Mouse (Mus musculus) right cerebral cortex, adult 2 months (tissue): ENCODE data around the gene Calhm3.

Source experiments
- DNase-seq, 2 experiments: peaks; one replicate each; pipeline ENCODE4 v3.0.0; 2021 to 2022; ENCODE audit warnings: low spot score in 2 of 2

Gene Calhm3

GRCm38 (mm10) chr19:47157664-47158063 lies at the start of gene Calhm3:
TSS of gene Calhm3 (minus strand) at chr19:47157764.
- no peak for DNase-seq

DNA sequence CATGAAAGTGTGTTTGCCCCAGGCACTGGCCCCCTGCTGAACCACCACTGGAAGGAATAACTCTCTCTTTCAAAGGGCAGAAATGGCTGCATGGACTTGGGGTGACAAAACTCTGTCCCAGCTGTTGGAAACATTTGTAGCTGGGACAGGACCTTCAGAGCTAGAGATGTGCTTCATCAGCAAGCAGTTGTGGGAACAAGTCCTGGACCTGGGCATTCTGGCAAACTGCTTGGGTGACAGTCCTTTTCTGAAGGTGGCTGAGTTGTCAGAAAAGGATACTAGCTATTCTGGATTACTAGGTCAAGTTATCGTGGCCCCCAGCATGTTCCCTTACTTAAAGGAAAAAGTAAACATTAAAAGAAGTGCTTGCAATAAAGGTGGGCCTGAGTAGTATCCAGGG lies 48.6 kb upstream of the Calhm3 start:
- DNase-seq: no peak

DNA sequence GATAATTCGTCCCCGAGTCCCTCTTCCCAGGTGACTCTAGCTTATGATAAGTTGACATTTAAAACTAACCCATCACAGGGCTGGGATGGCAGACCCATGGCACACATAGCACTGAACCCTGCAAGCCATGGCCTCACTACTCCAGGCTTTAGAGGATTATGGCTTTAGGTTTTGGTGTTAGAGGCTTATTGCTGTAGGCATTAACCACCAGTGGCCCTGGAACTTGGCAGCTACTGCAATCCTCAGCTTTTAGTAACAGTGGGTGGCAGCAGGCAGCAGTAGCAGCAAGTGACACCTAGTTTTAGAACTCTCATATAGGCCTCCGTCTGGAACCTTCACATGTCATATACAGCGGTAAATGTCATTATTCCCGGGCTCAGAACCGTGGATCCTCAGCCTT lies 47.1 kb upstream of the Calhm3 start:
- DNase-seq: peak; percentile 56 to 68

- DNase-seq: no peak
Measured at GRCm38 (mm10) chr19:47203042-47203441, 45.5 kb upstream of the Calhm3 start.

DNA sequence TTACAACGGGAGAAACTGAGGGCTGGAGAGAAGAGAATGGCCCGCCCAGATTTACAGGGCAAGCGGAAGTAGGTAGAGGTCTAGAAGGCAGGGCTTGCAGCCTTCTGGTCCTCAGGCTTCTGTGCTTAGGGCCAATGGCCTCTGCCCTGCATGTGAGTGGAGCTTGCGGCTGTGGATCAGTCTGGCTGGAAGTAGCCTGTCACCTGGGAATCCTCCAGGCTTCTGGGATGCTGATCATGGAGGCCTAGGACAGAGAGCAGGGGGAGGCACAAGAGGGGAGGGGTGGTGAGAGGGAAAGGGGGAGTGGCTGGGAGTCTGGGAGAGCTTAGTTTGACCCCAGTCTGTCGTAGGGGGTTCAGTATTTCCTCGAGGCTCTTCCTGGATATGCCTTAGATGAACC lies 44.9 kb upstream of the Calhm3 start:
- no peak for DNase-seq

- DNase-seq: no peak
Measured at GRCm38 (mm10) chr19:47201972-47202371, 44.4 kb upstream of the Calhm3 start.

DNA sequence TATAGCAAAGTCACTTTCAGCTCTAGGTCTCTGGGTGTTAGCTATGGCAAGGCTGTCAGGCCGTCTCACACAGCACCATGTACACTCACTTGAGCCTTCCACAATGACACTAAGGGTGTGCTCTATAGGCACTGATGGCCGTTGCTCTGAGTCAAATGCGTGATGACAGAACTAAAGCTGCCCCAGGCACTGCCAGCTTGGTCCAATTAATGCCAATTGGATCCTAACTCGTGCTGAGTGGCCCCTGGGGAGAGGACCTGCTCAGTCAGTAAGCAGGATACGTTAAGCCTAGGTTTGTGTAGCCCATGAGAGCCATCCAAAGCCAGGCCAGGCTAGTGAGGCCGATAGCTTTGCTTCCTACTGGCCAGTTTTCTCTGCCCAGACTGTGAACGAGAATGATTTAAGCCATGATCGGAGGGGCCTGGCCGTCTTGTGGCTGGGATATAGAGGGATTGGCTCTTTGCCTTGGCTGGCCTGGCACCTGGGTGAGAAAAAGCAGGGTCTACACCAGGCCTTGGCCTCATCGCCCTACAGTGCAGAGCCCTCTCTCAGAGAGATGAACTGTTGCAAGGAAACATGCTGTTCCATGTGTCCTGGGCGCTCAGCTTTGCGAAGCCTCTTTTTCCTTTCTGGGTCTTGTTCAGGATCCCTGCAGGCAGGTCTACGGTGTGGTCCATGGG lies 41.2 kb upstream of the Calhm3 start:
- no peak for DNase-seq

DNA sequence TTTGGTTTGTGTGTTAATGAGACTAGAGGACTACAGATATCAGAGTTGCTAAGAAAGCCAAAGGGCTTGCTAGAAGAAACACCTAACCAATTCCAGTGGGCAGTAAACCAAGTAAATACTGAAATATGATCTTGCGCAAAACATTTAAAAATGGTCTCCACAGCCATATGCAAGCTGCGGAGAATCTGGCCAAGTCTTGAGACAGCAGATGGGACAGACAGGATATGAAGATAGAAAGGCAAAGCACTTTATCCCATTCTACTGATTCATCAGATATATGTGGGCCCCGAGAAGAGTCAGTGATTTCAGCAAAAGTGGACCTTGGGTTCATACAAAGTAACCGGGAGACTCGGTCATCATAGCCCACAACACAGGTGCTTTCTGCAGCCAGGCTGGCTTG lies 34.6 kb upstream of the Calhm3 start:
- DNase-seq: no peak

GRCm38 (mm10) chr19:47188515-47189128 lies 31.1 kb upstream of the Calhm3 start:
- no peak for DNase-seq

DNA sequence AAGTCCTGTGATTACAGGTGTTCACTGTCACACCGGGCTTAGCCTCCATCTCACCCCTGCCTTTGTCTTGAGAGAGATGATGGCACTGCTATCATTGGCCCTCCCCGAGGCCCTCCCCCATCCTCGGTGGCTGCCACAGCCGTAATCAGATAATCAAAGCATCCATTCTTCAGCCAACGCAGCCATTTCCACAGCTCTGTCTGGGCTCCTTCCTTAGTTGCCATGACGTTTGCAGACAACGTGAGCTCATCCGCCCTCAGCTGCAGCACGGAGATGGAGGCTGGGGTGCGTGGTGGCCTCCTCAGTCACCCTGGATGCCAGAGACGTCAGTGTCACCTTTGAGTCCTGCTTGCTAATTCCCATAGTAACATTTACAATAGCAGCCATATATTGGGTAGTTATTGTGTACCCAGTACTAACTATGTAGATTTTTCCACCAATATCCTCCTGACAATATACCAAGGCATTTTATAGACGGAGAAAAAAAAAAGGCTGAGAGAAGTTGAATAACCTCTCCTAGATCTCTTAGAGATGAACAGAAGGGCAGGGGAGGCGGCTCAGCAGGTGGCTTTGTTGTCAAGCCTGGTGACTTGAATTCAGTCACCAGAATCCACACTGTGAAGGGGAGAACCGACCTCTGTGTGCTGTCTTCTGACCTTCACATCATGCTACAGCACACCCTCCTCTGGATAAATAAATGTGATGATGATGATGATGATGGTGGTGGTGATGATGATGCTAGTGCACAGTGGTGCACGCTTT lies 29.1 kb upstream of the Calhm3 start:
- DNase-seq: peak; percentile 48 to 58

GRCm38 (mm10) chr19:47184736-47185135 lies 27.2 kb upstream of the Calhm3 start:
- DNase-seq: no peak

GRCm38 (mm10) chr19:47184221-47184620 lies 26.7 kb upstream of the Calhm3 start:
- no peak for DNase-seq

DNA sequence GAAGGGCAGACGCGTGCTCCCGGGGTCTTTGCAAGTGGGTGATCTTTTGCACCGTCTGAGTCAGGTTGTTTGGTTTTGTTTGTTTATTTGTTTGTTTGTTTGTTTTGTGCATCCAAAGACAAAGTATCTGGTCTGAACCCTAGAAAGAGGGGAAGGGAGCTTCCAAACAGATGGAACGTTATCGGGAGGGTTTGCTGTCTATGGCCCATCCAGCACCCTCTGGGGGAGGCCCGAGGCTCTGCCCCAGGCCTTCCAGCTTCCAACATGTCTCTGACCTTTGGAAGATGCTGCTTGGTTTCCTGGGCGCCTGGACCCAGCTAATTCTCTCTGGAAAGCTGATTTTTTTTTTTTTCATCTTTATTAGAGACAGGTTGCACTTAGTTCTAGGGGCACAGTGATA lies 22.4 kb upstream of the Calhm3 start:
- no peak for DNase-seq

DNA sequence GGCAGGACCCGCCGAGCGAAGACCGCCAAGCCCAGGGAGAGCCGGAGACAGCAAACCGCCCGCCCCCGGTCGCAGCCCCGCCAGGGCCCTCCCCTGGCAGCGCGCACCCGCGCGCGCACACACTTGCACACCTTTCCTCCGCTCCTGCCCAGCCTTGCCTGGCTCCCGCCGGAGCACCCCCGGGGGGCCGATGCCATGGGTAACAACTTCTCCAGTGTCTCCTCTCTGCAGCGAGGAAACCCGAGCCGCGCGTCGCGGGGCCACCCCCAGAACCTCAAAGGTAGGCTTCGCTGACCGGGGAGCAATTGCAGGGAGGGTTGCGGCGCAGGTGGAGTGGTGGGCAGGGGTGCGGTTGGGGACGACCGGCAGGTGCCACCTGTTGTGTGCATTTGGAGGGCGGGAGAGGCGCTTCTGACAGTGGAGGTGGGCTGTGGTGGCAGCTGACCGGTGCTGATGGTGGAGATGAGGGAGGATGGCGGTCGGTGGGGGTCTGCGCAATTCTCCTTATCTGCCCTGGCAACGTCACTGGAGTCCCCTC lies 21.8 kb upstream of the Calhm3 start:
- peak; percentile 56 to 60 for DNase-seq

- peak; percentile 66 to 72 for DNase-seq
Measured at GRCm38 (mm10) chr19:47178431-47179271, 21.1 kb upstream of the Calhm3 start, which contains the start of gene Neurl1a. TSS of gene Neurl1a (plus strand) at chr19:47178820.

DNA sequence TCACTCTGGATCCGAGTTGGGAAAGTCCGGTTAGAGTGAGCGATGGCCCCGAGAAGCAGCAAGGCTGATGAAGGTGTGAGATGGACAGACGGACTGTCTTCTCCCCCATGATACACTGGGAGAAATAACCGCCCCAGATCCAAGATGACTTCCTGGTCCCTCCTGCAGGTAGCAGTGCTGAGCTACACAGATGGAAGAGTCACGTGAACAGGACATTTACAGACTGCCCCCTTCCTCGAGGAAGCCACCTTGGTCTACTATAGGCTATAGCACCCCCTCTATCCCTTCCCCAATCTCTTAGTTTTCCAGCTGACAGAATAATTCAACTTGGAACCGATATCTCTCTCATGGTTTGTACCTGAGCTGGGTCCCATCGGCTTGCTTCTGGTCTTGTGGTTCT lies 20.4 kb upstream of the Calhm3 start:
- DNase-seq: peak in 1 of 2 experiments; percentile 59

DNA sequence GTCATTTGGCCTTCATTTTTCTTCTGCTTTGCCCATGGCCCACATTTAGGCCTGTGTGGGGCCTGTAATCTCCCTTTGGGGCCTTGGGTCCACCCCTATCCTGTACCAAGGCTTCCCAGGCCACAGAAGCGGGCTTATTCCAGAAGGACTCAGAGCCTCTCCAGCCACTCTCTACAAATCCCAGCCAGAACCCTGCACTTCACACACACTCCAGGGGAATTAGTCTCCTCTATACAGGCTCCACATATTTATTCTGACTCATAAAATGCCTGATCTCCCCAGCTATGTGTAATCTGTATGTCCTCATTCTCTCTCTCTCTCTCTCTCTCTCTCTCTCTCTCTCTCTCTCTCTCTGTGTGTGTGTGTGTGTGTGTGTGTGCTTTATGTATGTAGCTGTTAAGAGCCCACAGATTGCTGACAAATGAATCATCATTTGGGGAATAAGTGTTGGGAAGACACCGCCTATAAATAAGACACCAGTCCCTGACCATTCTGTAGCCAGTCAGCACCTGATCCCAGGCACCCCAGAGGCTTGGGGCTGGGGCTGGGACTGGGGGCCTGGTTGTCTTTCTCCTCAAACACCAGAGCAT lies 19.4 kb upstream of the Calhm3 start:
- no peak for DNase-seq

- no peak for DNase-seq
Measured at GRCm38 (mm10) chr19:47175472-47175871, 17.9 kb upstream of the Calhm3 start.

DNA sequence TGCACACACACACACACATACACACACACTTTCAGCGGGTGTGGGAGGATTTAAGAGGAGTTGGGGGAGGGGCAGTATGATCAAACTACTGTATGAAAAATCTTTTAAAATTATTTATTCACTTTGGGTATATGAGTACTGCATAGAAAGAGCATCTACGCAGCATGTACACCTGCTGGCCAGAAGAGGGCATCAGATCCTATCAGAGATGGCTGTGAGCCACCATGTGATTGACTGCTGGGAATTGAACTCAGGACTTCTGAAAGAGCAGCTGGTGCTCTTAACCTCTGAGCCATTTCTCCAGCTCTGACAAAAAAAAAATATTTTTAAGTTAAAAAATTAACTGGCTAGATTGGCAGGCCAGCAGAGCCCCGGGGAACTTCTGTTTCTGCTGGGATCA lies 17.0 kb upstream of the Calhm3 start:
- DNase-seq: no peak

GRCm38 (mm10) chr19:47168793-47169412 lies 11.3 kb upstream of the Calhm3 start:
- peak; percentile 93 for DNase-seq

- DNase-seq: no peak
Measured at GRCm38 (mm10) chr19:47168223-47168622, 10.7 kb upstream of the Calhm3 start.
